Mouse (Mus musculus) limb, embryonic 13.5 days (tissue): ENCODE measurements around the gene Slc2a9. TPM values are rescaled to one million over a fixed set of nuclear protein-coding genes. Genes with fewer than 3 reads are reported as not detected.

Experiments used
- ATAC-seq: fragments of 200-750 bp; cut with Nextera tagmentation; 2 replicates; pipeline ENCODE4 v1.8.0; 2017; ENCODE audit warnings: low read depth, moderate number of reproducible peaks, moderate TSS enrichment; ENCODE audit not compliant: low FRiP score
- H3K27ac ChIP-seq: fragments of 300-500 bp; sonication (generic); 2 replicates; pipeline ENCODE4 v1.5.1; 2015; ENCODE audit warnings: inconsistent platforms, mild to moderate bottlenecking, moderate library complexity
- H3K27me3 ChIP-seq: fragments of 300-500 bp; sonication (generic); 2 replicates; pipeline ENCODE4 v1.6.1; 2015; ENCODE audit warnings: mild to moderate bottlenecking, inconsistent platforms
- H3K36me3 ChIP-seq: fragments of 300-500 bp; sonication (generic); 2 replicates; pipeline ENCODE4 v1.6.1; 2015; ENCODE audit warnings: inconsistent platforms, mild to moderate bottlenecking, moderate library complexity
- H3K4me1 ChIP-seq: fragments of 300-500 bp; sonication (generic); 2 replicates; pipeline ENCODE4 v1.6.1; 2015; ENCODE audit warnings: inconsistent platforms
- H3K4me2 ChIP-seq: fragments of 300-500 bp; sonication (generic); replicated peaks from 2 replicates; pipeline ENCODE4 v1.6.1; 2015; ENCODE audit warnings: inconsistent platforms, mild to moderate bottlenecking, moderate library complexity
- H3K4me3 ChIP-seq: fragments of 300-500 bp; sonication (generic); 2 replicates; pipeline ENCODE4 v1.5.1; 2015; ENCODE audit warnings: moderate library complexity, mild to moderate bottlenecking, inconsistent platforms
- H3K9ac ChIP-seq: fragments of 300-500 bp; sonication (generic); 2 replicates; pipeline ENCODE4 v1.6.1; 2015; ENCODE audit warnings: mild to moderate bottlenecking, inconsistent platforms
- H3K9me3 ChIP-seq: fragments of 300-500 bp; sonication (generic); 2 replicates; pipeline ENCODE4 v1.6.1; 2016; ENCODE audit warnings: inconsistent platforms
- WGBS: fragments of 180-500 bp; shearing (Covaris S2); methylation state at CpG from one replicate; pipeline ENCODE4 v1.1.7; 2015; 5-methylcytosine and 5-hydroxymethylcytosine counted together
- polyA plus RNA-seq: library from polyadenylated mRNA; unstranded; fragments of >200 nt; fragmentation: Nextera tagmentation; extraction: Ambion mirVana; gene quantifications from 2 replicates; pipeline ENCODE4 v1.2.1, GENCODE M21; 2015

Slc2a9 gene
- polyA plus RNA-seq, 1 experiment from 2014 or later, result 0.32 TPM

DNA sequence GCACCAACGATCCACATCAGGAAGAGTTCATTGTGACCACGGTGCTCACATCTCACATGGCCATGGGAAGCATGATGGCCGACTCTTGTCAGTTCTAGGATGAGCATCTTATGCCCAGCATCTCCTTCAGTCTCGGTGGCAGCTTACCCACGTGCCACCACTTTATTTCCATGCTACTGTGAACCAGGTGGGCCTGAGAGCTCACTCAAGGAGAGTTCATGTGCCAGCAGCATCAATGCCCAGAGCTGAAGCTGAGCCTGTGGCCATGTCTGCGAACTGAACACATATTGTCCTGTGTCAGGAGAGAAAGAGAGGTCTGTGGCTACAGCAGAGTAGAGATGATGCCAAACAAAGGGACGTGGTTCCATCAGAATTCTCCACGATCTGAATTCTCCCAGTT lies 53.3 kb downstream of the Slc2a9 start:
- no peak for ATAC-seq
- no peak overlapping the region for H3K27ac ChIP-seq
- no peak overlapping the region for H3K4me2 ChIP-seq
- no peak overlapping the region for H3K9ac ChIP-seq
- H3K36me3 ChIP-seq, result no peaks in the 10 kb centered on the region
- H3K27me3 ChIP-seq, result no peaks in the 10 kb centered on the region
- H3K4me1 ChIP-seq, result no peaks in the 10 kb centered on the region
- WGBS, result 89% methylated on average over 8 of the region's 8 CpGs
- H3K4me3 ChIP-seq, result no peak overlapping the region
- no peaks in the 10 kb centered on the region for H3K9me3 ChIP-seq

DNA sequence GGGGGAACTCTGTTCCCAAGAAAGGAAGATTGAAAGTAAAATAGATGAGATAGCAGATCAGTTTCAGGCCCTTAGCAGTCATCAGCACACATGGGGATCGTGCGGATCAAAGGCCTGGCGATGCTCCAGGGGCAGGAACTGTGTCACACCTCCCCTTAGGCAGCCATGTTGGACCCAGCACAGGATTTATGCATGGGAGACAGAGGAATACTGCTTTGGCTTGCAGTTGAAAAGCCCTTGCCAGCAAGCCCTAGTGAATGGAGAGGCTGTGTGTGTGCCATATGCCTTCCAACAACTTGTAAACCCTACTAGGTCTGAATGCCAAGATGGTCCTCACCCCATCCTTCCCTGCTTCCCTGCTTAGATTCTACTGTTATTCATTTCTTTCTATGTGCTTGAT lies 54.8 kb downstream of the Slc2a9 start:
- H3K36me3 ChIP-seq, result no peaks in the 10 kb centered on the region
- H3K4me3 ChIP-seq, result no peak overlapping the region
- no peaks in the 10 kb centered on the region for H3K9me3 ChIP-seq
- no peaks in the 10 kb centered on the region for H3K4me1 ChIP-seq
- no peaks in the 10 kb centered on the region for H3K27me3 ChIP-seq
- WGBS, result 81% methylated on average over 3 of the region's 3 CpGs
- H3K9ac ChIP-seq, result no peak overlapping the region
- no peak overlapping the region for H3K4me2 ChIP-seq
- no peak for ATAC-seq
- H3K27ac ChIP-seq, result no peak overlapping the region

DNA sequence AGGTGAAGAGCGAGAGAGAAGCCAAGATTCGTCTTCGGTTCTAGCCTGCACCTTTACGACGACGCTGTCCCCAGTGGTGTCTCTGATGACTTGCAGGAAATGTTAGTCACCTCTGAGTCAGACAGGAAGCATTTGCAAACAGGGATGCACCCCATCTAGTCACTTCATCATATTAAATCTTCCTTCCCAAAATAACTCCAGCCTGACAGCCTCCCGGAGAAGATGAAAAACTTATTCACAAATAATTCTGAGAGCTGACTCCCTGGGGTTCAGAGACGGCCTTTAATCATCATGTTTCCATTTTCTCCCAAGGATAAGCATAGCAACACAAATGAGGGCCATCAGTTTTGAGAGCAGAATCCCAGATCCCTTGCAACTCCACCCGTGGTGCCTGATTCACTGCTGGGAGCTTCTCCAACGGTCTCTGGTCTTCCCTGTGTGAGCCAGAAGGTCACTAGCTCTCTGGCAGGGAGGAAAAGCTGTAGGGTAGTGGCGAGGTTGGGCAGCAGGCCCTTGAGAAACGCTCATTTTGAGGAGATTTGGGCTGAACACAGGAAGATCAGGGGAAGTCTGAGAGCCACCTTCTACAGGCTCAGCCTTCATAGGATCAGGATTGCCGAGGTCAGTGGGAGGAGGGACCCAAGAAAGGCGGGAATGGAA lies 56.5 kb downstream of the Slc2a9 start:
- H3K9ac ChIP-seq, result no peak overlapping the region
- H3K27me3 ChIP-seq, result no peaks in the 10 kb centered on the region
- H3K27ac ChIP-seq, result no peak overlapping the region
- no peak overlapping the region for H3K4me3 ChIP-seq
- no peak for ATAC-seq
- peaks cover 5% of the 10 kb centered on the region; the same call in 1 of the 2 replicates for H3K4me1 ChIP-seq
- H3K4me2 ChIP-seq, result no peak overlapping the region
- H3K36me3 ChIP-seq, result no peaks in the 10 kb centered on the region
- WGBS, result 71% methylated on average over 14 of the region's 14 CpGs
- H3K9me3 ChIP-seq, result no peaks in the 10 kb centered on the region

DNA sequence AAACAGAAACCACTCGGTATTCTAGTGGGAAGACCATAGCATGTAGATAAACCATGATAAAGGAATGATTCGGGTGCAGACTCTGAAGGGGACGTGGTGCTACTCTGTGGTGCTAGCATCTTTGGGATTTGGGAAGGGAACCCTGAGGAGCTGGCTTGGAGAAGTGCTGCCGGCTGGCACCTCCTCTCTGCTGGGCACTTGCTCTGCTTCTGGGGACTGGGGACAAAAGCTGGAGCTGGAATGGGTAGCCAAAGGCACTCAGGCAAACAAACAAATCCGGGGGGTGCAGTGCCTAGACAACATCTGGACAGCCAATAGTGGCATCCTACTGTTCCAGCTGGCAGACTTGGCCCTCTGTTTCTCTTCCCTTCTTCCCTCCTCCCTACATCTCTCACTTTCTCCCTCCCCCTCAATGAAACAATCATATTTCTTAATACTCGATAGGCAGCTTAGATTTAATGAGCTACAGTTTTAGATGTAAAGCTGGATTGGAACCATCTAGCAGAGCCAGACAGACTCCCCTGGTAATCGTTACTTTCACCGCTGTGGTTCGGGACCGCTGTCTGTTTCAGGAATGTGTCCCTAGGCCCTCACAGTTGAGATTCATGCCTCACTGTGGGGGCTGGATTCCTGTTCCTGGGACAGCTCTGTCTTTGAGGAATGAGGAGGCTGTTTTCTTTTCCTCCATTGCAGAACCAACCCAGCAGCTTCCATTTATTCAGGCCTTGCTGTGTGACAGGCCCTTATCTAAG lies 61.7 kb downstream of the Slc2a9 start:
- no peak overlapping the region for H3K9ac ChIP-seq
- no peaks in the 10 kb centered on the region for H3K27me3 ChIP-seq
- H3K36me3 ChIP-seq, result no peaks in the 10 kb centered on the region
- H3K4me1 ChIP-seq, result peaks cover 10% of the 10 kb centered on the region
- no peak overlapping the region for H3K4me2 ChIP-seq
- no peak overlapping the region for H3K4me3 ChIP-seq
- no peak for ATAC-seq
- 62% methylated on average over 10 of the region's 10 CpGs for WGBS
- no peak overlapping the region for H3K27ac ChIP-seq
- no peaks in the 10 kb centered on the region for H3K9me3 ChIP-seq

DNA sequence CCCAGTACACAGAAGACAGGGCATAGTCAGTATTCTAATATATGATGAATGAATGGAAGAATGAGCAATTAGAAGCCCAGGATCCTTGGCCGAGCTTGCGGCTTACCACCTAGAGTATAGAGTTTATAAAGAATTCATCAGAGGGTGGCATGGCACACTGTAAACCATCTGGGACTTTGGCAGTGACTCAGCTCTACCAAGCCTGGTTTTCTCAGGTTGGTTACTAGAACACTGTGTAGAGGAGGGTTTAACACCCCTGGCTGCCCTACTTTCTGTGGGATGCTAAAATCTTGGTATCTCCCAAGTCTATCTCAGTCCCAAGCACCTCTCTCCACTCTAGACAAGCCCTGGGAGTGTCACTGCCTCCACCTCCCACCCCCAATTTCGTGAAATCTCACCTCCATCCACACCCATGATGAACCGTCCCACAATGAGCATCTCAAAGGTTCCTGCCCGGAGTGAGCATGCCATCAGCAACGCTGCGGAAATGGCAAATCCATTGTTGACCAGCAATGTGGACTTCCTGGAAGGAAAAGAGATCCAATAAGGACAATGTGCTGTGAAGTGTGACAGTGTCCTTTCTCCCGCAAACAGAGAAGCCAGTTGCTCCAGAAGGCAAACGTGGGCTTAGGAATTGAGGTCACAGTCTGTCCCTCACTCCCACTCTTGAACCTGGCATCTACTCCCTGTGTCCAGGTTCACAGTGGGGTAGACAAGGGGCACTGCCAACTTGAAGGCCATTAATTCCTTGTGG lies 62.5 kb downstream of the Slc2a9 start:
- peaks cover 10% of the 10 kb centered on the region for H3K4me1 ChIP-seq
- H3K27me3 ChIP-seq, result no peaks in the 10 kb centered on the region
- no peak overlapping the region for H3K27ac ChIP-seq
- H3K4me3 ChIP-seq, result no peak overlapping the region
- no peak overlapping the region for H3K9ac ChIP-seq
- H3K36me3 ChIP-seq, result no peaks in the 10 kb centered on the region
- H3K4me2 ChIP-seq, result no peak overlapping the region
- no peak for ATAC-seq
- no peaks in the 10 kb centered on the region for H3K9me3 ChIP-seq
- WGBS, result 86% methylated on average over 9 of the region's 9 CpGs

DNA sequence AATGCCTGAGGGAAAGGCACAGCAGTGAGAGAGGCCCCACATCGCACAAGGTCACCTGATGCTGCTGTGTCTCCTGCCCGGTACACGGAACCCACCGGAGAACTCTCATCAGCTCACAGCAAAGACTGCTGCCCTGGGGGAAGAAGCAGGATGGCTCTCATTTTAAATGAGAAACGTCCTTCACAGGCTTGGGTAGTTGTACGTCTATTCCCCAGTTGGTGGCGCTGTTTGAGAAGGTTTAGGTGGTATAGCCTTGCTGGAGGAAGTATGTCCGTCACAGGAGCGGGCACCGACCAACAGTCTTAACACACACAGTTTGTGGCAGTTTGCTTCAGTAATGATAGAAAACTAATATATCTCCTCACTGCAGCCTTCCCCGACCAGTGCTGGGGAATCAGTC lies 66.3 kb downstream of the Slc2a9 start:
- Histone ChIP-seq H3K9ac (no peak overlapping the region), H3K9me3 (no peaks in the 10 kb centered on the region), H3K27ac (no peak overlapping the region), H3K27me3 (no peaks in the 10 kb centered on the region), H3K4me2 (no peak overlapping the region), H3K4me1 (peaks cover 7% of the 10 kb centered on the region), H3K4me3 (no peak overlapping the region), H3K36me3 (no peaks in the 10 kb centered on the region)
- 92% methylated on average over 11 of the region's 11 CpGs for WGBS
- no peak for ATAC-seq

DNA sequence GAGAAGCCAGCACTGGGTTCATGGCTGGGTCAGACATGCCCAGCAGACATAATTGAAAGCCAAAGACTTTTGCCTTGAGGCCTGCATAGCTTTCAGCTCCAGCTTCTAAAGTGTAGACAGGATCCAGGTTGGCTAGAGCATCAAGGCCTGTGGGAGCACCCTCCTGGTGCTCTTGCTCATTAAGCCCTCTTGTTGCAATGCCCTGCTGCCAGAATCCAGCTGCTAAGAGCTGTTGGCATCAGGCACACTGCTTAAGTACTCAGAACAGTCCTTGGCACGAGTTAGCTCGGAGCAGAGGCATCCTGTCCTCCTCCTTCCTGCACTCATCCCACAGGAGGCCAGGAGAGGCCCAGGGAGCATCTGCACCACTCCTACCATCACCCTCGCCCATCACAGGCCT lies 68.1 kb downstream of the Slc2a9 start:
- no peaks in the 10 kb centered on the region for H3K36me3 ChIP-seq
- no peak overlapping the region for H3K4me2 ChIP-seq
- H3K9ac ChIP-seq, result no peak overlapping the region
- H3K4me1 ChIP-seq, result no peaks in the 10 kb centered on the region
- H3K27me3 ChIP-seq, result no peaks in the 10 kb centered on the region
- 63% methylated on average over 3 of the region's 3 CpGs for WGBS
- ATAC-seq, result no peak
- no peak overlapping the region for H3K4me3 ChIP-seq
- H3K27ac ChIP-seq, result no peak overlapping the region
- no peaks in the 10 kb centered on the region for H3K9me3 ChIP-seq

DNA sequence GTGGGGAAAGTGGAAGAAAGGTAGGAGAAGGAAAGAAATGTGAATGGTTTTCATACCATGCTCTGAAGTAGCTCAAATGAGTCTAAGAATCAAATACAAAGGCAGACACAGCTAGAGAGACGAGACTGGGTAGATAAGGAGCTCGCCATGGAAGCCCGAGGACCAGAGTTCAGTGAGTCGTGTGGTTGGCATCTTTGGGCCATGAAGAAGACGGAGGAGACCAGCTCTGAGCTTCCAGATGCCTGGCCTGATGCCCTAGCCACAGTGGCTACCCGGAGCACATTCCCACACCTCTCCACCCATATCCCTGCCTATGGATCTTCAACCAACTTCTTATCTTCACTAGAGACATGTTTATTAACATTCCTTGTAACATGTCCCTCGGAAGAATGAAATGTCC lies 71.7 kb downstream of the Slc2a9 start:
- ATAC-seq, result no peak

DNA sequence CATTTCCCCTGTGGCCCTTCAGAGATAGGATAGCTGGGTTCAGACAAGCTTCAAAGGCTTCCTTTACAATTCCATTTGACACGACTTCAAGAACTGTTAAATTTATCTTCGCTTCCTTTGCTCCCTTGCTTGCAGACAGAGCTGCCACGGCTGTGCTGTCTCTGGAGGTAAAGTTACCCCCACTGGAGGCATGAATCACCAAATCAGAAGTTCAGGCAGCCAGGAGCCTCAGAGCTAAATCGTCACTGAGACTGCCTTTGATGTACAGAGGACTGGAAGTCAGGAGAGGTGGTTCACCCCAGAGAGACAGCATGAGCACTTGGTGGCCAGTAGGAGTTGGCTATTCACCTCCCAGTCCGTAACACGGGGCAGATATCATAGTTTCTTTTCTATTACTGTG lies 73.8 kb downstream of the Slc2a9 start:
- Histone ChIP-seq H3K4me1 (no peaks in the 10 kb centered on the region), H3K9me3 (no peaks in the 10 kb centered on the region), H3K9ac (no peak overlapping the region), H3K27me3 (no peaks in the 10 kb centered on the region), H3K27ac (no peak overlapping the region), H3K4me3 (no peak overlapping the region), H3K4me2 (no peak overlapping the region), H3K36me3 (no peaks in the 10 kb centered on the region)
- 35% methylated on average over 6 of the region's 6 CpGs for WGBS
- ATAC-seq, result no peak

More for the DNA sequence above, 71.7 kb downstream of the Slc2a9 start:
- WGBS, result 81% methylated on average over 7 of the region's 7 CpGs
- no peaks in the 10 kb centered on the region for H3K4me1 ChIP-seq
- no peak overlapping the region for H3K9ac ChIP-seq
- H3K27ac ChIP-seq, result no peak overlapping the region
- no peaks in the 10 kb centered on the region for H3K9me3 ChIP-seq
- H3K27me3 ChIP-seq, result no peaks in the 10 kb centered on the region
- no peak overlapping the region for H3K4me3 ChIP-seq
- H3K4me2 ChIP-seq, result no peak overlapping the region
- H3K36me3 ChIP-seq, result no peaks in the 10 kb centered on the region

DNA sequence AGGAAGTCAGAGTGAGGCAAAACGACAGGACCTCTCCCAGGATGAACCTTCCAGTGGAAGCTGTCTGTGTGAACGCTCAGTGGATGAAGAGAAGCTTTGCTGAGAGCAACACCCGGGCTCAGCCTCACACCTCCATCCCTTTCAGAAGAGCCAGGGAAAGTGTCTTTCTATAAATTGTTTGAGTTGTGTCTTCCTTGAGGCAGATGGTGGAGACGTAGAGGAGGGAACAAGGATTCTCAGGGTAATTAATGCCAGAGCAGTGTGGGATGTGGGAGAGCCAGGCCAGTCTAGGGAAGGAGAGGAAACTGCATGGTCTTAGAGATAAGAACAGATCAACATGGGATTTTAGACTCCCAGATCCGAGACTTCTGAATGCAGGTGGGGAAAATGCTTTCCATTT lies 75.2 kb downstream of the Slc2a9 start:
- Histone ChIP-seq H3K27ac (no peak overlapping the region), H3K4me1 (no peaks in the 10 kb centered on the region), H3K36me3 (no peaks in the 10 kb centered on the region), H3K27me3 (no peaks in the 10 kb centered on the region), H3K9me3 (no peaks in the 10 kb centered on the region), H3K4me2 (no peak overlapping the region), H3K9ac (no peak overlapping the region), H3K4me3 (no peak overlapping the region)
- 60% methylated on average over 5 of the region's 5 CpGs for WGBS
- no peak for ATAC-seq

DNA sequence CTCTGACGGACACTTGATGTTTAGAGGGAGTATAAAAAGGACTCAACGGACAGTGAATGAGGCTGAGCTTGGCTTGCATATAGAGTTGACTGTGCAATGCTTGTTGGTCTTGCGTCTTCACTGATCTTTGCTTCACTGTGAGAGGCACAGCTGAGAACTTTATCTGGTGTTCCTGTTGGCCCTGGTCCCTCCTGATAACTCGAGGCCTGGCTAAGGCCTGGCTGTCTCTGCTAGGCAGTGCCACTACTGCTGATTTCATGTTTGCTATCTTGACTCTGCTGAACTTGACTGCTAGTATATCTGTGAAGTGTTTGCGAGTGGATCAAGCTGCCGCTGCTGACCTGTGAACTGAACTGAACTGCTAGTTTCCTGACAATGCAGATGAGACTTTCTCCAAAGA lies 77.4 kb downstream of the Slc2a9 start:
- Histone ChIP-seq H3K27me3 (no peaks in the 10 kb centered on the region), H3K4me2 (no peak overlapping the region), H3K9ac (no peak overlapping the region), H3K4me3 (no peak overlapping the region), H3K36me3 (no peaks in the 10 kb centered on the region), H3K4me1 (no peaks in the 10 kb centered on the region), H3K9me3 (no peaks in the 10 kb centered on the region), H3K27ac (no peak overlapping the region)
- WGBS, result 85% methylated on average over 6 of the region's 6 CpGs
- no peak for ATAC-seq

DNA sequence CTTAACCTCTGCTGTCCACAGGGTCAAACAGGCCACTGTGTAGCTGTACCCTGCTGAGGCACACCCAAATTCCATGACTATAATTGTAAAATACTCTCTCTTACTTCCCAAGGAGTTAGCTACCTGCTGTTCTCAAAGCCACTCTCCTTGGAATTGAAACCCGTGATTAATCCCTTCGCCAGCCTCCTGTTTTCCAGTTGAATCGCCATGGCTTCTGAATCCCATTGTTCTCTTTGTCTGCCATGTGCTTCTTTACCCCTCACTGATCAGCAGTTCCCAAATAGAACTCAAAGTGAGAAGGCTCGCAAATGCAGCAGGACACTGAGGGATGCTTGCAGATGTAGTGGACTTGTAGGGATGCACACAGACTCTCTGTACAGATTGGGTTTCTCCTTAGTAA lies 80.5 kb downstream of the Slc2a9 start:
- no peaks in the 10 kb centered on the region for H3K36me3 ChIP-seq
- H3K4me2 ChIP-seq, result no peak overlapping the region
- no peak overlapping the region for H3K27ac ChIP-seq
- no peak overlapping the region for H3K4me3 ChIP-seq
- 62% methylated on average over 4 of the region's 4 CpGs for WGBS
- H3K9ac ChIP-seq, result no peak overlapping the region
- no peaks in the 10 kb centered on the region for H3K4me1 ChIP-seq
- no peaks in the 10 kb centered on the region for H3K27me3 ChIP-seq
- no peaks in the 10 kb centered on the region for H3K9me3 ChIP-seq
- no peak for ATAC-seq
